Mouse (Mus musculus): ENCODE measurements at regions not wholly inside any gene's neighbourhood (a gene's known extent, or its start where the extent isn't known, plus 50 kb on each side); places are given as distances from the start of the nearest gene placed in this dataset.

DNA sequence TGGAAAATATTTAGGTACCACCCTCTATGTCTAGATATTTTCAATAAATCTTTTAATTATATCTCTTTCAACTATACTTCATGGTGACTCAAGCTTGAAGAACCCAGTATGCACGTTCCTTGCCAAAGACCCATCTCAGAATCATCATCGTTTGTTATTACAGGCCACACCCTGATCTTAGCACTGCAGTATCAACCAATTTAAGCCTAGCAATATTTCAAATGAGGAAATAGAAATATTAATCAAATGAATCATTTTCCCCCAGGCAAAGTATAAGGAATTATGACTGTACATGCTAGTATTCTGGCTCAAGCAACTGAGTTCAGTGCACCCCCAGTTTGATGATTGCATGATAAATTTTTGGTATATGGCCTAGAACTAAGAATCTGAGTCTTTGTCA, 495.3 kb downstream of the Isl1 start:
- TF ChIP-seq CTCF (IDR thresholded peaks at IDR 0.05; ENCODE audit: borderline replicate concordance, insufficient read depth, low read depth, low read length) (no peak), POLR2A (IDR thresholded peaks at IDR 0.05; ENCODE audit: borderline replicate concordance, insufficient read depth, low read length) (no peak)

All from cerebellum, adult 2 months (tissue).